In the genomic region with DNA sequence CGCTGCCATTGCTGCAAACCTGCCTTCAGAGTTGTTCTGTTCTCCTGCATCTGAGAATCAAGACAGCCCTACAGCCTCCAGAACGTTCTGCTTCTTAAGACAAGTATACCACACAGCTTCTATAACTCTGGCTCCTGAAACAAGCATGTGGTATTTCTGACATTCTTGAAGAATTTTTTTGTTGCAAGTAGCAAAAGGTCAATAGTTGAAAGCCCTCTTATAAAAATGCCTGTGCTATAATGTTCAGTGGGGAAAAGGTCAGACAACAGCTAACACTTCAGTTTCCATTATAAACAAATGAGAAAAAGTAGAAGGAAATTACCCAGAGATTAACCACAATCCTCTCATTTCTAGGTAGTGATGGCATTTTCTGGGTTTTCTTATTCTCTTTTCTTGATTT, we compare ENCODE assay signal across 21 mouse cellular contexts. TPM values are rescaled to one million over a fixed set of nuclear protein-coding genes. Genes with fewer than 3 reads are reported as not detected.
DNase-seq lines count a peak whose midpoint lies in the region; ATAC-seq and TF ChIP-seq lines count a peak whose summit lies in the region.
"Had no signal": no experiment of that assay in that cellular context is flagged by ENCODE, and none has a peak within 500 bp of the region (broad histone marks: within the 10 kb centered on the region; RNA-seq: fewer than 3 reads in every experiment).

No protein-coding gene starts in this region.

- H3K9me3 ChIP-seq in kidney, postnatal 0 days (replicated peaks; ENCODE audit: low read length) = no peaks in the 10 kb centered on the region
- H3K9me3 ChIP-seq in lung, embryonic 16.5 days (ENCODE audit: control insufficient read depth, low read length) = no peaks in the 10 kb centered on the region
- H3K9me3 ChIP-seq in lung, postnatal 0 days (ENCODE audit: low read length) = no peaks in the 10 kb centered on the region
- H3K9me3 ChIP-seq: G1E had no signal

- no peak for ATAC-seq in kidney, postnatal 0 days (replicated peaks; ENCODE audit: low FRiP score, low read depth)
- 0 out of 2 replicates have a peak, but pooled peaks have one; percentile 47 for ATAC-seq in lung, embryonic 16.5 days (ENCODE audit: low read depth)
- ATAC-seq in lung, postnatal 0 days = peak; percentile 67
- ATAC-seq: activated CD4-positive, CD25-positive, alpha-beta regulatory T cell, adult 4 months; CD4-positive, CD25-positive, alpha-beta regulatory T cell, adult 4 months; Patski had no signal

- no peak overlapping the region for H3K9ac ChIP-seq in kidney, postnatal 0 days (ENCODE audit: low read depth, low read length)
- H3K9ac ChIP-seq in lung, embryonic 16.5 days (ENCODE audit: low read length) = no peak overlapping the region
- H3K9ac ChIP-seq in lung, postnatal 0 days (replicated peaks; ENCODE audit: low read depth) = no peak overlapping the region

- no peaks in the 10 kb centered on the region for H3K4me1 ChIP-seq in kidney, postnatal 0 days (replicated peaks; ENCODE audit: insufficient read depth, low read length)
- no peaks in the 10 kb centered on the region for H3K4me1 ChIP-seq in lung, embryonic 16.5 days (replicated peaks; ENCODE audit: control insufficient read depth, insufficient read depth, low read length)
- H3K4me1 ChIP-seq in lung, adult 2 months (ENCODE audit: control insufficient read depth, insufficient read depth, low read length) = peaks cover 2% of the 10 kb centered on the region; the same call in 1 of the 2 replicates
- no peaks in the 10 kb centered on the region; the same call in 1 of the 2 replicates for H3K4me1 ChIP-seq in lung, postnatal 0 days (ENCODE audit: insufficient read depth, low read depth, low read length)

- WGBS in kidney, postnatal 0 days = 81% methylated on average over 2 of the region's 2 CpGs
- WGBS in lung, embryonic 16.5 days = 54% methylated on average over 2 of the region's 2 CpGs
- 74% methylated on average over 2 of the region's 2 CpGs for WGBS in lung, adult 2 months
- 55% methylated on average over 2 of the region's 2 CpGs for WGBS in lung, postnatal 0 days

- H3K36me3 ChIP-seq in kidney, postnatal 0 days (ENCODE audit: insufficient read depth, low read length) = no peaks in the 10 kb centered on the region
- no peaks in the 10 kb centered on the region for H3K36me3 ChIP-seq in lung, embryonic 16.5 days (ENCODE audit: control insufficient read depth, insufficient read depth, low read length)
- H3K36me3 ChIP-seq in lung, postnatal 0 days (ENCODE audit: insufficient read depth, low read length) = no peaks in the 10 kb centered on the region
- H3K36me3 ChIP-seq: G1E had no signal

- no peak for TF ChIP-seq CTCF in kidney, postnatal 0 days (IDR thresholded peaks at IDR 0.05; ENCODE audit: low read depth)
- TF ChIP-seq CTCF in lung, adult 2 months (IDR thresholded peaks at IDR 0.05; ENCODE audit: insufficient read depth, low read length) = no peak
- no peak for TF ChIP-seq CTCF in lung, postnatal 0 days (IDR thresholded peaks at IDR 0.05)

- DNase-seq in kidney, postnatal 0 days (ENCODE audit: low spot score) = peak; percentile 69
- no peak for DNase-seq in kidney, adult 11 months
- DNase-seq in lung, adult 2 months = no peak
- peak; percentile 59 for DNase-seq in lung, postnatal 0 days (ENCODE audit: low spot score)
- DNase-seq in lung, postnatal 10 days = no peak
- DNase-seq: adrenal gland, adult 2 months; adrenal gland, adult 8-10 months; adrenal gland, postnatal 10 days; adrenal gland, postnatal 14 days; adrenal gland, postnatal 25 days; adrenal gland, postnatal 36 days; B cell, adult 2 months; cerebellum, adult 11 months; cerebellum, adult 11-12 months; cerebellum, adult 18-20 months had no signal

- no peak overlapping the region for H3K27ac ChIP-seq in kidney, postnatal 0 days
- no peak overlapping the region for H3K27ac ChIP-seq in lung, embryonic 16.5 days (ENCODE audit: low read length)
- no peak overlapping the region for H3K27ac ChIP-seq in lung, postnatal 0 days (ENCODE audit: low read length)

- peak; percentile 34; the same call in 1 of the 2 replicates for TF ChIP-seq EP300 in lung, postnatal 0 days (IDR thresholded peaks at IDR 0.05)

- H3K4me2 ChIP-seq in kidney, postnatal 0 days (ENCODE audit: low read length) = no peak overlapping the region
- H3K4me2 ChIP-seq in lung, embryonic 16.5 days (ENCODE audit: low read depth, low read length) = no peak overlapping the region
- H3K4me2 ChIP-seq in lung, postnatal 0 days (replicated peaks; ENCODE audit: low read depth, low read length) = no peak overlapping the region

- H3K27me3 ChIP-seq in kidney, postnatal 0 days (ENCODE audit: insufficient read depth, low read length) = no peaks in the 10 kb centered on the region
- H3K27me3 ChIP-seq in lung, embryonic 16.5 days (ENCODE audit: control insufficient read depth, insufficient read depth, low read depth, low read length) = no peaks in the 10 kb centered on the region
- H3K27me3 ChIP-seq in lung, postnatal 0 days (replicated peaks; ENCODE audit: insufficient read depth, low read length) = no peaks in the 10 kb centered on the region
- H3K27me3 ChIP-seq: CH12.LX had no signal

- no peak for TF ChIP-seq POLR2A in lung, adult 2 months (IDR thresholded peaks at IDR 0.05; ENCODE audit: borderline replicate concordance, extremely low read depth, low read depth, low read length)

- H3K4me3 ChIP-seq in kidney, postnatal 0 days (replicated peaks; ENCODE audit: low read depth, low read length) = no peak overlapping the region
- H3K4me3 ChIP-seq in lung, embryonic 16.5 days (ENCODE audit: low read length) = no peak overlapping the region
- H3K4me3 ChIP-seq in lung, adult 2 months (replicated peaks; ENCODE audit: extremely low read depth, low read depth, low read length) = no peak overlapping the region
- H3K4me3 ChIP-seq in lung, postnatal 0 days (ENCODE audit: low read depth, low read length) = no peak overlapping the region

RNA-seq across cellular contexts. Expression of a gene that starts 34.2 kb away (rescaled TPM):
- 7.9 and 8.9 TPM in 2 replicates for polyA plus RNA-seq in kidney, postnatal 0 days (2015; fragmentation: Nextera tagmentation; extraction: Ambion mirVana)
- polyA plus RNA-seq in lung, embryonic 16.5 days (2015; fragmentation: Nextera tagmentation; extraction: Ambion mirVana) = 11.0 and 11.9 TPM in 2 replicates
- polyA plus RNA-seq in lung, adult 2 months (2012; rRNA removed) = 6.5 and 8.6 TPM in 2 replicates
- 6.0 and 7.2 TPM in 2 replicates for polyA plus RNA-seq in lung, postnatal 0 days (2015; fragmentation: Nextera tagmentation; extraction: Ambion mirVana)

Comparison
In these comparisons a context has a peak if more than half of its experiments do, and no peak if none do; other contexts are left out.
1. DNase-seq: peak in kidney, postnatal 0 days (single experiment) and lung, postnatal 0 days (single experiment); none in kidney, adult 11 months (single experiment), lung, adult 2 months (single experiment) and lung, postnatal 10 days (single experiment).